Mouse (Mus musculus): ENCODE results near the gene March10. TPM values are rescaled to one million over a fixed set of nuclear protein-coding genes. Genes with fewer than 3 reads are reported as not detected.

March10 gene
- polyA plus RNA-seq, 2 experiments from 2014 or later: not detected

DNA sequence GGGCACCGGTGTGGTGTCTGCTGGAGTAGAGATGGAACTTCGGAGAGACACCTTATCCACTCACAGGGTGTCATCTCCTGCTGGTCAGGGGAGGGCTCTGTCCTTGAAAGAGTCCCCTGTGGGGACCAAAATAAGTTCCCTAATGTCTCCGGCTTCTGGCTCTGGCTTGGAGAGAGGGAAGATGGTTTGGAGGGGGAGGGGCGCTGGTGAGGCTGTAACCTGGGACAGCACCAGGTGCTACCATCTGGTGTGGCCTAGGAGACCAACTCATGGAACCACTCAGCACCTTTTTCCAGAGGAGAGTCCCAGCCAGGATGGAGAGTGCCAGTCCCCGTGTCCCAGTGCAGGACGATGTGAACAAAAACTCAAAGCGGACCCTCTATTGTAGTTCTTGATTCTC, 105.9 kb downstream of the March10 start:
- no peak for ATAC-seq

DNA sequence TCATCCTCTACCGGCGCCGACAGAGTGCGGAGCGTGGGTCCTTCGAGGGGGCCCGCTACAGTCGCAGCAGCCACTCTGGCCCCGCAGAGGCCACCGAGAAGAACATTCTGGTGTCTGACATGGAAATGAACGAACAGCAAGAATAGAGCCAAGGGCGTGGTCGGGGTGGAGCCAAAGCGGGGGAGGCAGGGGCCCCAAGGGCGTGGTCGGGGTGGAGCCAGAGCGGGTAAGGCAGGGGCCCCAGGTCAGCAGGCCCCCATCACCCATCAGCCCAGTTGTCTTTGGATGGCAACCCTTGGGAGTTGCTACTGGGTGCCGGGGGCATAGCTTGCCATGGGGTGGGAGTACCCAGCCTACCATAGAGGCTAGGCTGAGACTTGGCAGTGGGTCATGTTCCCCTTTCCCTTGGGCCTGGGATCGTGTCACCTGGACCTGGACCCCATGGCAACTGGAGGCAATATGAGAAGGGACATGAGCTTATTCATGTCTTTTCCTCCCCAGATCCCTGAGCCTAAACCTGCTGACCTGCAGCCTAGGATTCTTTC, 106.7 kb downstream of the March10 start:
- no peak for ATAC-seq

DNA sequence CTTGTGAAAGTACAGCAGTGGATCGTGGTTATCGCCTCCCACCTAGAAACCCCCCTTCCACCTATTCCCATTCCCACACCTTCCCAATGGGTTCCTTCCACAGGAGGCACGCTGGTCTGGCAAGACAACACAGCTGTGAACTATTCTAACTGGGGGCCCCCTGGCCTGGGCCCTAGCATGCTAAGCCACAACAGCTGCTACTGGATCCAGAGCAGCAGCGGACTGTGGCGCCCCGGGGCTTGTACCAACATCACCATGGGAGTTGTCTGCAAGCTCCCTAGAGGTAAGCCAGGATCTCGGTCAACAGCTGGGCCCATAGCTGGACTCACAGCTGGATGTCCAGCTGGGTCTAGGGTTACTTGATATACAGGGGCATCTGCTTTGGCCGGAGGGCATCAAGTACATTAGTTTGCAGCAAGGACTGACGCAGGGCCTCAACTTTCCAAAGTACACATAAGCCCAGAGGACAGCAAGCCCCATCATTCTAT, 108.0 kb downstream of the March10 start:
- no peak for ATAC-seq

DNA sequence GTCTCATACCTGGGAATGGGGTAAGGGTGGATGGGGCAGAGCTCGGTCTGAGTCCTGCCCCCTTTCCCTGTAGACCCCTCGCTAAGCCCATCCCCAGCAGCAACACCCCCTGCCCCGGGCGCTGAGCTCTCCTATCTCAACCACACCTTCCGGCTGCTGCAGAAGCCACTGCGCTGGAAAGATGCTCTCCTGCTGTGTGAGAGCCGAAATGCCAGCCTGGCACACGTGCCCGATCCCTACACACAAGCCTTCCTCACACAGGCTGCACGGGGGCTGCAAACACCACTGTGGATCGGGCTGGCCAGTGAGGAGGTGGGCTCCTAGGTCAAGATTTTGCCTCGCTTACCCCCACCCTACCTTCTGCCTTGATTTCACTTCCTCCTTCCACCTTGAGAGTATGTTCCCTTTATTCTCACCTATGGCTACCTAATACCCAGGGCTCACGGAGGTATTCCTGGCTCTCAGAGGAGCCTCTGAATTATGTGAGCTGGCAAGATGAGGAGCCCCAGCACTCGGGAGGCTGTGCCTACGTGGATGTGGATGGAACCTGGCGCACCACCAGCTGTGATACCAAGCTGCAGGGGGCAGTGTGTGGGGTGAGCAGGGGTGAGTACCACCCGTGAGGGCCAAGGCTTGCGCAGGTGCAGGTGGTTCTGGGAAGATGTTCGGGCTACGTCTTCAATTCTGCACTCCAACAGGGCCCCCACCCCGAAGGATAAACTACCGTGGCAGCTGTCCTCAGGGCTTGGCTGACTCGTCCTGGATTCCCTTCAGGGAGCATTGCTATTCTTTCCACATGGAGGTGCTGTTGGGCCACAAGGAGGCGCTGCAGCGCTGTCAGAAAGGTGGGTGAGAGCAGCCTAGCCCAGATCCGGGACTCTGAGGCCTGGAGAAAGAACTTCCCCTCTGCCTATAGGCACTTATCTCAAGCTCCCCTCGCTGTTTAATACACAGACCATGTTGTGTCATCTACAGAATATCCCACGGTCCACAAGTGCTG, 109.1 kb downstream of the March10 start:
- ATAC-seq: no peak

DNA sequence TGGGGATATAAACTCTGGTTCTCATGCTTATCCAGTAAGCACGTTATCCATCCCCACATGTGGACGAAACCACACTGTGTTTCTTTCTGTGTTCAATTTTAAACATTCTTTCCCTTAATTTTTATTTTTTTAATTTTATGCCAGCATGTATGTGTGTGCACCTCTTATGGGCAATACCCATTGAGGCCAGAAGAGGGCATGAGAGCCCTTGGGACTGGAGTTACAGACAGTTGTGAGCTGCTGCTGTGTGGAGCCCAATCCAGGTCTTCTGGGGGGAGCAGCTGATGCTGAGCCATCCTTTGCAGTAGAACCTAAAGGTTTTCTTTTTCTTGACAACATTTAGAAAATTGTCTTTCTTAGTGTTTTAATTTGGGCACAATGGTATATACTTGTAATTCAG, 111.3 kb downstream of the March10 start:
- no peak for ATAC-seq

DNA sequence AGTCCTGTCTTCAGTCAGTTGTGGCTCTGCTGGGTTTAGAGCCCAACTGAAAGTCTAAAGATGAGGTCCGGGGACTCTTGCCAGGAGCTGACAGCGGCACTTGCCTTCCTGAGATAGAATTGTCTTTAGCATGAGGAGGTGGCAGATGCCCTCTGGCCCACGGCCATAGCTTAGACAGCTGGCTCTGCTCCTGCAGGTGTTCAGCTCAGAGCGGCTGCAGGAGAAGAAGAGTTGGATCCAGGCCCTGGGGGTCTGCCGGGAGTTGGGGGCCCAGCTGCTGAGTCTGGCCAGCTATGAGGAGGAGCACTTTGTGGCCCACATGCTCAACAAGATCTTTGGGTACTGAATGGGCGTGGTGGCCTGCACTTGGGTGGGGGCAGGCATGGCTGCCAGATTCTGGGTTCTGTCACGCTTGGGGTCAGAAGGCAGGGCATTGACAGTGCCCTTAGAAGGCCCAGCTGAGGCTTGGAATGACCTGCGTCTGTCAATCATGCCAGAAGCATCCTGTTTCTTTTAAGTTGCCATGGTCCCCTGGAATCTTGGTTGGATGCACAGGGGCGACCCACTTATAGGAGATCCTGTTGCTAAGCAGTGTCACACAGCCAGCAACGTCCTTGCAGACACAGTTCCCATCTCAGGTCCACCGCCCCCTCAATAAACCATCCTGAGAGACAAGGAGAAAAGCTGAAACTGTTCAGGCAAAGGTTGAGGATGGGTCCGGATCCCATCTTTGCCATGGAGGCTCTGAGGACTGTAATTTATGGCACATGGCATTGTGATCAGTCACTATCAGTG, 117.7 kb downstream of the March10 start:
- ATAC-seq: no peak

DNA sequence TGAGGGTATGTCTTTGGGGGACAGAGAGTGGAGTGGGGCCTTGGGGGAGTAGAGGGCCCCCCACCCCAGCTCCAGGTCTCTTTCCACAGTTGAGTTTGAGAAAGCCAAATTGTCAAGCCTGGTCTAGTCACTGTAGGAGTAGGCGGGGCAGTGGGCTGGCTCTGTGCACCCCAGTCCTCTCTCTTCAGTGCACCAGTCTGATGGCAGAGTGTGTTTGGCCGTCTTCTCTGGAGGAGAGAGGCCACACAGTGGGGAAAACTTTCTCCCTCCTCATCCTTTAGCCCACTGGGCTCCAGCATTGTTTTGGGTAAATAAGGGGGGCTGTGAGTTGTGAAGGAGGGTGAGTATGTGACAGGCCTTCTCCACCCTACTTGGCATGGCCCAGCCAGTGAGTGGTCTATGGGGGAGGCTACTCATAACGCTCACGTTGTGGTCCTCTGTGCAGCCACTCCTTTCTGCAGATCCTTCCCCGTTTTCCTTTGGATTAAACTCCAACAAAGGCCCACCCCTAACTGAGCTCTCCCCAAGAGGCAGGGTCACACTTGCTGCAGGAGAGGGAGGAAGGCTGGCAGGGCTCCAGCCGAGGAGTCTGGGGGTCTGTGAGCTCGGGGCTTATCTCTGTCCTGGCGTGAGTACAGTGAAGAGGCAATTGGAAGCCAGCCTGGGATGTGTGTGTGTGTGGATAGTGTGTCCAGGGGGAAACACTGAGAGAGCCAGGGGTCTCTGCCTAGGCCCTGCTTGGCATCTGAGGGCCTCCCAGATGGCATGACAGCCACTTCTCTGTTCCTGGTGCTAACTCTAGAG, 122.5 kb downstream of the March10 start:
- ATAC-seq: no peak

DNA sequence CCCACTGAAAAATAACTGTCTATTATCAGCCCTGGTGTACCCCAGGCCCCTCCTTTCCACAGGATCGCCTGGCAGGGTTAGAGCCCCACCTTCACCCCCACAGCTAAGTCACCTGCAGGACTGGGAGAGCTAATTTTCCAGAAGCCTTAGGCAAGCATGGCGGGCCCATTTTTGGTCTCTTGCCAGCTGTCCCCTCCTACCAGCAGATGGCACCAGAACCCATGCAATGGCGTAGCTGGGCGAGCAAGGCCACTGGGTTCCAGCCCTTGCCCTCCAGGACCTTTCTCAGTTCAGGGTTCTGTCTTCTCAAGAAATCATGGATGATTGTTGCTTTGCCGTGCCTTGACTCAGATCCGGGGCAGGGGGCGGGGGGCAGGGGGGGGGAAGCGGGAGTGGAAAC, 124.1 kb downstream of the March10 start:
- no peak for ATAC-seq

DNA sequence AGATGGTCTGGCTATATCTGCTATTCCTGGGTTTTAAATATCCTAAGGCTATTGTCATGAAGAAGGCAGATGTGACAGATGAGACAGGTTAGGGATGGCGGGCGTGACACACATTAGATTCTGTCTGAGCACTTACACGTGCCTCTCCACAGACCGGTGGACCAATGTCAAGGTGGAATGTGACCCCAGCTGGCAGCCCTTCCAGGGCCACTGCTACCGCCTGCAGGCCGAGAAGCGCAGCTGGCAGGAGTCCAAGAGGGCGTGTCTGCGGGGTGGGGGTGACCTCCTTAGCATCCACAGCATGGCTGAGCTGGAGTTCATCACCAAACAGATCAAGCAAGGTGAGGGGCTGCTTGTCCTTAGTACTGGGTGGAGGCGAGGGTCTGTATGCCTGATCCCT, 124.8 kb downstream of the March10 start:
- ATAC-seq: no peak

DNA sequence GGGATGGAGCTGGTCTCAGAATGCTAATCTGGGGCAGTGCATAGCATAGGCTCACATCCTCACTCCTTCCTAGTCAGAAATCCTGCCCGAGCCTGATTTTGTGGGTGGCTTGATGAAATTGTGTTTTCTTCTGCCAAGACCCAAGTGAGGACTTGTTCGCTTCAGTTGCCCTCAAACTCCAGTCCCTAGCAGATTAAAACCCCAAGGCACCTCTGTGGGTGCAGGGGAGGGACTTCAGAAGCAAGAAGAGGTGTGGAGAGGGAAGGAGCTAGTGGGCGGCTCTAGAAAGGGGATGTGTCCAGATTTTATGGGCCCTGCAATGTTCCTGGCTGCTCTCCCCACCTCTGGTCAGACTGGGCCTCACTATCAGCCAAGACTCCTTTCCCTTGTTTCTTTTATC, 125.4 kb downstream of the March10 start:
- ATAC-seq: no peak

DNA sequence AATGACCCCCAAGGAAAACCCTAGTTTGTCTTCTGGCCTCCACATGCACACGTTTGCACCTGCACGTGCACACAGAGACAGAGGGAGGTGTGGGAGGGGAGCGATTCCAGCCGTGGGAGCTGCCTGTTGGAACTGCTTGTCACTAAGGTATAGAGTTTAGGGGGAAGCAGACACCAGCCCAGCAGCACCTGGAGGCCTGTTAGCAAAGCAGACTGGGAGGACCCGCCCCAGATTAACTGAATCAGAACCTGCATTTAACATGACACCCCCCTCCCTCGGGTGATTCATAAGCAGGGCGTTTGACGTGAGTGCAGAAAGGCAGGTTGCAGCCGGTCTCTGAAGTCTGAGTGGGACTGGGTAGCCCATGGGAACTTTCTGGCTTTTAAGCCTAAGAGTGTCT, 126.6 kb downstream of the March10 start:
- ATAC-seq: no peak

DNA sequence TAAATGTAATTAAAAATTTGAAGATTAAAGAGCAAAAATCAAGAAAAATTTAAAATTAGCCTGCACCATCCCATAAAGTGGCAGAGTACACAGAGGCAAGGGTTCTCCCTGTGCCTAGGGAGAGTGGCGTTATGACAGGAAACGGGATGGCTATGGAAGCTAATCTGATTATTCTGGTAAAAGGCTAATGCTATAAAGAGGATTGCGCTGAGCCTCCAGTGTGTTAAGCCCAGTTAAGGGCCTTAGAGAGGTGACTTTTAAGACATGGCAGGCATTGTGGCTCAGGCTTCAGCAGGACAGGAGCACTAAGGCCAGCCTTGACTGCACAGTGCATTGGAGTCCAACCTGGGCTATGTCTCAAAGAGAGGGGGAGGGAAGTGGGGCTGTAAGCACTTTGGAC, 129.4 kb downstream of the March10 start:
- ATAC-seq: no peak

DNA sequence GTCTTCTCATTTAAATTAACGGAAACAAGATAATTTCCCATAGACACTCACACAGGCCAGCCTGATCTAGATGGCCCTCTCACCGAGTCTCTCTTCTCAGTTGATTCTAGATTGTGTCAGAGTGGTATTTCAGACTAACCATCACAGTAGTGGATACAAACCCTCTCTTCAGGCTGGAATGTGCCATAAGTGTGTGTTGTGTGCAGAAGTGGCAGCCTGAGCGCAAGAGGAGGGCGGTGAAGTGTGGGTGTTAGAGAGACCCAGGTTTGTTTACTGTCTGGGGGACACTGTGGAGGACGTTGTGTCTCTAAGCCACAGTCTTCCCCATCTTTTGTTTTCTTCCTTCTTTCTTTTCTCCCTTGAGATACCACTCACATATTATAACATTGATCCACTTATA, 133.0 kb downstream of the March10 start:
- no peak for ATAC-seq

DNA sequence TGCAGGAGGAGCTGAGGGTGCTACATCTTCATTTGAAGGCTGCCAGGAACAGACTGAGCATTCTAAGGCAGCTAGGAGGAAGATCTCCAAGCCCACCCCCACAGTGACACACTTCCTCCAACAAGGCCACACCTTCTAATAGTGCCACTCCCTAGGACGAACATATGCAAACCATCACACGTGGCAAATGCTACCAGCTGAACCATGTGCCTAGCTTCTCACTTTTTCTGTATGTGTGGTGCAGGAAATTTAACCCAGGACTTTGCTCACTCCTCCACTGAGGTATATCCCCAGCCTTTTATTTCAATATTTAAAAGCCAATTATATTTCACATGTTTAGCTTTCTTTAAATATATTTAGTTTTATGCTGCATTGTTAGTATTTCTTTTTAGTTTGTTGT, 135.4 kb downstream of the March10 start:
- no peak for ATAC-seq

DNA sequence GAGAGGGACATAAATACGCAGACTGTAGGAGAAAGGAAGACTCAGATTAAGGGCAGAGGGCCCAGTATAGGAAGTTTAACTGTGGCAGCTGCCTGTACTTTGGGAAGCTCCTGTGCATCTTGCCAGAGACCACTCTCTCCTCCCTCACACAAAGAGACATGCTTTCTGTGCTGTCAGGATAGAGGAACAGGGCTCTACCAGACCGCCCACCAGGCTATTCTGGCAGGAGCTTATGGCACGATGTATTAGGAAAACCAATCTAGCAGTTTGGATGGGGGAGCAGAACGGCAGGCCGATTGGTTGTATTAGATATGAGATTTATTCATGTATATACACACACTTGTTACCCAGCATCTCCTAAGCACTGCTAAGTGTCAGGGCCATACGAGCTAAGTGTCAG, 138.8 kb downstream of the March10 start:
- ATAC-seq: no peak

DNA sequence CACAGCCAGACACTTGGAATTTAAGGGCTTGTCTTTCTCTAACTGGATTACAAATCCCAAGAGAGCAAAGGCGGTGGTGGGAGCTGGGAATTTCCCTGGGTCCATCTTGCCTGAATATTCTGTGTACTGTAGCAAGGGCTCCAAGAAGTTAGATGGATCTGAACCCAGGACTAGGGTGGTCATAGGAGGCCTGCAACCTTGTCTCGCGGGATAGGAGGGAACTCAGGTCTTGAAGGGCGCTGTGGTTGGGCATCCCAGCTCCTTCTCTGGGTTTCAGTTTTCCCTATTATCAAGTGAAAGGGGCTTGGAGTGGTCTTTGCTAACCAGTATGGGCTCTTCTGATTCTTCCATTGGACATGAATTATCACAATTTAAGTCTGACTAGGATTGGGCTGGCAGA, 140.4 kb downstream of the March10 start:
- ATAC-seq: no peak

DNA sequence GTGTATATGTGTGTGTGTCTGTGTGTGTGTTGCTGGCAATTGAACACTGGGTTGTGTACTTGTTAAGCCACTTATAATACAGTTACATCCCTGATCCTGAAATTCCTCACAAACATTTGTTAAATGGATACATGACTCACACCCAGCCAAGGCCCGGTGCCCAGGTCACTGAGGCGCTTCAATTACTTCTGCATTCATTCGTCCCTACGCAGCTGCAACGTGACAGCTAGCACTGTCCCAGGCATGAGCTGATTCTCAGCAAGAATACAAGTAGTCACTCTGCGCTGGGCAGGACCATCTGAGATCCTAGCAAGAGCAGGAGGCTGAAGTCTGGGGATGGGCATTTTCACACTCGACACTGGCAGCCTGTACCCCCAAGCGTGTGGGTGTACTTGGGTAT, 141.2 kb downstream of the March10 start:
- no peak for ATAC-seq

DNA sequence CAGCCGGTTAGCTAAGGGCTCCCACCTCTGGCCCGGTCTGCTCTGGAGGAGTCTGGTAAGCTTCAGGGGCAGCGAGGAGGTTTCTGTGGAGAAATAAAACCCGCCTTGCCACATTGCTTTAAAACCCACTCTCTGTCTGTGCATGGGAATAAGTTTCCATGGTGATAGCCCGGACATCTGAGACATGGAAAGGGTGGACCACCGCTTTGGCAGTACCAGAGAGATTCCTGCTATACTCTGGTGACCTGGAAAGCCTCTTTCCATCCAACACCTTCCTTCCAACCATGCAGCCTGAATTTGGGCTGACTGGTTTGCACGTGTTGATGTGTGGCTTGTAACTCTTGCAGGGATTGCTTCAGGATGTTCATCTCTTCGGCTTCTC, 142.9 kb downstream of the March10 start:
- ATAC-seq: no peak

DNA sequence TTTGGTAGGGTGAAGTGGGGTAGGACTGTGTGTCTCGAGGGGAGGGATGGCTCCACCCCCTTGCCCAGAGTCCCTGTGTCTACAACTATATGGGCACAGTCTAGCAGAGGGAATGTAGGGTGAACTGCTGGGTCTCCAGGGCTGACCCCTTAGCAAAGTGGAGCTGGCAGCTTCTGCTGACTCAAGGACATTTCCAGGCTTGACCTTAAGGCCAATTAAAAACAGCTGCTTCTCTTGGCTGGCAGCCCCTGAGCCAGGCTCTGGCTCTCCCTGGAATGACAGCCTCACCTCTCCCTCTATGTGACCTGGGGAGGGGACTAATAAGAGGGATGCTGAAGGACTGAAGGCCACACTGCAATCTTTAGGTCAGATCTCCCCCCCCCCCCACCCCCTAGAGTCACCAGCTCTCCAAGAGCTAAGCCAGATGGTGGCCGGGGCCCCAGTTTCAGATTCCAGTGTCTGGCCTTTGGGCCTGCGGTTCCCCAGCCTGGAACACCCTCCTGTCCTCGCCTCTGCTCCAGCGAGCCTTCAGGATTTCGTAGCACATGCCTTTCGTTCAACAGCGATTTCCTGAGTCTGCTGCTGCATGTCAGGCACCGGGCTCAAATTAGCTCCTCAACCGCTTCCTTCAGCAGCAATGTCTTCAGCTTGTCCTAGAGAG, 143.4 kb downstream of the March10 start:
- no peak for ATAC-seq

DNA sequence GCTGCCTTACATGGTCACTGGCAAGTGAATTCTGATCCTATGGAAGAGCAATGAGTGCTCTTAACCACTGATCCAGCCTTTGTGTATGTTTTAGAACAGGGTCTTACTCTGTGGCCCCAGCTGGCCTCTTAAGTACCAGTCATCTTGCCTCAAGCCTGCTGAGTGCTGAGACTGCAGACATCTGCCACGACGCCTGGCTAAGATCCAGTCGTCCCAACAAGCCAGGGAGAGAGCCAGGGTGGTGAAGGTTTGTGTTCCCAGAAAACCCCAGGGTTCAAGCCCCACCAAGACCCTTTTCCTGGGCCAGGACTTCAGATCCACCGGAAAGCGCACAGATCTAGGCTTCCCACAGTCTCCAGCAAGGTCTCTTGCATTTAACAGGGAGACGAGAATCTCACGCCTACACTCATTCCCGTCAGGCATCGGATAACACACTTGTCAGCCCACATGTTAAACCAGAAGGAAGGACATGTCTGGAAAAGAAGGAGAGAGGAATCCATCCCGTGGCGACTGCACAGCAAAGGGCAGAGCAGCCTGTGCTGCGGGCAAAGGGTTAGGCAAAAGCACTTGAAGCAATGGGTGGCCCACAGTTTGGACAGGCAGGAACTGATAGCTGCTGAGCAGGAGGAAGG, 144.1 kb downstream of the March10 start:
- no peak for ATAC-seq

DNA sequence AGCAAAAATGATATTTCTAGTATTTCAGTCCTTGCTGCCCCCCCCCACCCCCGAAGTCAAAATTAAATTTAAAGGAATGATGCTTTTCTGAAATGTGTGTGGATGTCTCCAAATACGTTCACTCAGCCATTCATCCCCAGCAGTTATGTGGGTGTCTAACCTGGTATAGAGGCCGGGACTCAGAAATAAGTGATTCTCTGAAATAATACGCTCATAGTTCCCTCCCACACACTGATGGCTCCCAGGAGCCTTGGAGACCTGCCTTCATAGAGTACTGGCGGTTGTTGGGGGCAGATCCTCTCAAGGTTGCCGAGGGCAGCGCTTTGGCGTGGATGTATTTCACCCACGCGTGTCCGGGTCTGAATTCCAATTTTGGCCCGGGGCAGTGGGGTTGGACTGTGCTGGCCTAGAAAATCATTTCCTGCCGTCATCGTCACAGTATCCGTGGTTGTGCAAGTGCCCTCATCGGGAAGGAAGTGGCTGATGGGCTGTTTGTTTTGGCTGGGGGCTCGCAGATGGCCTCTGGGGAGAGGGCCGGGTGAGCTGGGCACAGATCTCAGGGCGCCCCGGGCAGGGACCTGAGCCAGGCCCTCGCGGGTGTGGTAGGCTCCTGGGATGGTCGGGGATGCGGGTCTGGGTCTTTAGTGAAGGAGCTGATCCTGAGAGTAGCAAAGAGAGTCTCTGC, 145.1 kb downstream of the March10 start:
- ATAC-seq: no peak
